Mouse (Mus musculus) ES-E14 (cell line): ENCODE results near the gene Rbfox3.

Source experiments
- MAFK ChIP-seq: IDR thresholded peaks from 2 replicates; pipeline ENCODE4 v1.6.1; 2014; ENCODE audit warnings: mild to moderate bottlenecking, low read depth, low read length, inconsistent platforms; ENCODE audit not compliant: insufficient read depth
- ZNF384 ChIP-seq: IDR thresholded peaks from 2 replicates; pipeline ENCODE4 v1.6.1; 2012; ENCODE audit warnings: low read depth, low read length, inconsistent platforms

DNA sequence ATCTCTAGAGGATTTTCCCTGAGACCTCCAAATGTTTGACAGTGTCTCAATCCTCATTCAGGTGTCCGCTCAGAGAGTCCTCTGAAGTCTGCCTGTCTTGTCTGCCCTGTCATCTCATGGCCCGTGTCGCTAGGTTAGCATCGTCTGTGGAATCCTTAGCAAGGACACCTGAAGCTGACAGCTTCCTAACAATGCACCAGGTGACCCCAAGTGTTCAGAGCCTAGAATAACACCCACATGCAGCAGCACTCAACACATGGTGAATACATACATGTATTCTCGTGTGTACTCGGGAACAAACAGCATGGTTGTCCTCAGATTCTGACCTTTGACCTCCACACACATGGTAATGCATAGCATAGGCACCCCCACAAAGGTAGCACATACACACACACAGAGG is 239.4 kb downstream of the Rbfox3 start:
- no peak for TF ChIP-seq MAFK
- TF ChIP-seq ZNF384: no peak
